Mouse (Mus musculus): ENCODE results near the gene Meiob. TPM values are rescaled to one million over a fixed set of nuclear protein-coding genes. Genes with fewer than 3 reads are reported as not detected.

The Meiob gene
- not detected for polyA plus RNA-seq (2017; shearing (Covaris generic))

DNA sequence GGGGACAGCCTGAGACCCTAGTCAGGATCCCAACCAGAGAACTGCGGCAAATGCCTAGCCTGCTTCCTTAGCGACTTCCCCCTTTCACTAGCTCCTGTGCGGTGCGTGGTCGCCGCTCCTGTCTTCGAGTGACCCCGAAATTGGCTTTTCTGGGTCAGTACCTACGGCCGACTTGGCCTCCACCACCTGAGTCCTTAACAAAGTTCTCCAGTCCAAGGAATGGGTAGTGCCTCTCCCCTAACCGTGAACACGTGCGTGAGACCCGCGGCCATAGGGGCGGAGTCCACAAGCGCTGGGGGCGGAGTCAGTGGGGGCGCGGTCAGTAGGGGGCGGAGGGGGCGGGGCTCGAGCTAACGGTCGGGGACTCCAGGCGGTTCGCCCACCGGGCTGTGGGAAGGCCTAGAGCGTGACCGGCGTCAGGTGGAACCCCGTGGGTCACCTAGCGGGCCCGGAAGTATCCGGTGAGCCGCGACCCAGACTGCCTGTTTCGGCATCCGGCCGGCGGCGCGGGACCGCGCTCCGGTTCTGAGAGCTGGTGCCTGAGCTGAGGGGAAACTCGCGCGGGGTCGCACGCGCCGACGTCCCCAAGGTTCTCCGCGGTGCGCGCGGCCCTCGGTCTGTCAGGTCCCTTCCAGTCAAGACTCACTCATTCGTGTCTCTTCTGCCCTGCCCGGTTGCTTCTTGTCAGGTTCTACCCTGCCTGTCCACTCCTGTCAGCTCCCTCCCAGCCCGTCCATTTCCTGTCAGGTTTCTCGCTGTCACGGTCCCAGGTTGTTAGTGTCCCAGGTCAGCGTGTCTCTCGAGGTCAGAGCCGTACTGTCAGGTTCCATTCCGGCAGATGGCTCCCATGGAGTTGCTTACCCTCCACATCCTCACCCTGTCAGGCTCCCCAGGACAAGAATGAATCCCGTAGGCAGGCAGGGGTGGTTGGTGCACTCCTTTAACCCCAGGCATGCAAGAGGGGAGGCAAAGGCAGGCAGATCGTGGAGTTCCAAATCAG, at the start of gene Meiob:
Gene Meiob (plus strand): TSS at position 338 of the 1,000 bp plus-strand sequence.
- ATAC-seq, result peak; percentile 52

- no peak for ATAC-seq
Observed at GRCm38 (mm10) chr17:24757394-24757793, 46.7 kb upstream of the Meiob start.

DNA sequence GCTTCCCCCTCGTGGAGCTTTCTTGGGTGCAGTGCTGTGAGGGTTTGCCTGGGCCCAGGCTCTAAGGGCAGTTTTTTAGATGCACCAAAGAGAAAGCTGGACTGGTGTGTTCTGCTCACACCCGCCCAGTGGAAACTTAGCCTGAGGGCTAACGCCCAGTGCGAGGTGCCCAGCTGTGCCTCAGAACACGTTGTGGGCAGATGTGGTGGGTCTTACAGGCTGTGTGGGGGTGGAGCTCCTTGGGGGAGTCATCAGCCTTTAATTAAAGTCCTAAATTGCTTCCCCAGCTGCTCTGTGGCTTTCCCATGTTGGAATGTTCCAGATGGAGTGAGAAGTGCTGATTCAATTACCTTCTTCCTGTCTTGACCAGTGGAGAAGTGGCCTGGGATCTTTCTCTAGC, 43.0 kb upstream of the Meiob start:
- no peak for ATAC-seq

GRCm38 (mm10) chr17:24765016-24765905, 38.8 kb upstream of the Meiob start:
- no peak for ATAC-seq

DNA sequence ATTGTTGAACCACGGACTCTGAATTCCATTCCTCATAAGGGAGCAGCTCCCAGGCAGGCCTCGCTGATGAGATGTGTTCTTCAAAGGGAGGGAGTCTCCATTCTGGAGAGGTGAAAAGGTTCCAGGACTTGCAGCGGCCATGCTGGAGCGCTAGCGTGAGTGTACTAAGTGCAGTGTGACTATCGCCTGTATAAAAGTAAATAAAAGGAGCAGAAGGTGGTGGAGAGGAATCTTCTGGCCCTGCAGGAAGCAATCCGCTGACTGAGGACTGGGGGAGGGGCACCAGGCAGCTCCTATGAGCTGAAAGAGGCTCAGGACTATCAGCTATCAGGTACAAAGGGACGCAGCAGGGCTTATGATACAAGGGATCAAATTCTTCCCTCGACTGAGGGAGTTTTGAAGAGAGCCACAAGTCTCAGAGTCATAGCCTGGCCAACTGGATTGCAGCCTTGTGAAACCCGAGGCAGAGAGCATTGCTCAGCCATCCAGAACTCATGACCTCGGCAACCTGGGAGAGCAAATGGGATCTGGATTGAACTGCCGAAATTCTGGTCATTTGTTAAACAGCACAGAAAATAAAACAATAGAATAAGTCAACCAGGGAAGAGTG, 37.7 kb upstream of the Meiob start:
- no peak for ATAC-seq

GRCm38 (mm10) chr17:24769146-24769545, 34.9 kb upstream of the Meiob start:
- ATAC-seq, result no peak

GRCm38 (mm10) chr17:24773241-24773640, 30.8 kb upstream of the Meiob start:
- no peak for ATAC-seq

DNA sequence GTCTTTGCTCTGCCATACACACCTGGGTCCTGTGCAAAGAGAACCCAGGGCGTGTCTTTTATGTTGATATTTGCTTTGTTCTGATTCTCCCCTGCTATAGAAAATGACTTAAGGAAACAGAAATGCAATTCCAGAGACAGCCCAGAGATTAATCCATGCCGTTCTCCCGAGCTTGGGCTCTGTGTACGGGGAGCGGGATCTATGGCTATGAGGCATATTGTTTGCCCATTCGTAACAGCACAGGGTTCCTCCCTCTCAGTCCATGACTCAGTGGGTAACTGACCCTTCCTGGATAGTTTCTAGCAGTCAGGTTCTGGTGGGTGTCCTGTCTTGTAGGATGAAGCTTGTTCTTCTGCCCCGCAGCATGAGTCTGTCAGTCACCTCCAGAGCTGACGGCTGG, 28.9 kb upstream of the Meiob start:
- no peak for ATAC-seq

DNA sequence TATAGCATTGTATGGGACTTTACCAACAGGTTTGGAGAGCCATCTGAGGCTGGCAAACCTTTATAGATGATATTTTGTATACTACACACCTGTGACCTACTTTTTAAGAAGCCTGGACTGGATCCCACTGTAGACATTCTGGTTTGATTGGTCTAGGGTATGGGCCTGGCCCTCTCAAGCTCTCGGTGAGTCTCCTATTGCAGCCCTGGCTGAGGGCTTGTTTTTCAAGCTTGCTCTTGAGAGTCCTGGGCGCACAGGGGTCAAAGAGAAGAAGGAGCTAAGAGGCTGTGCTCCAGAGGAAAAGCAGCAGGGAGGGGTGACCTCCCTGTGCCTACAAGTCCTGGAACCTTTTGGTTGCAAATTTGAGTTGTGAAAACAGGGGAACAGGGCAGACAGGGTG, 27.0 kb upstream of the Meiob start:
- no peak for ATAC-seq

GRCm38 (mm10) chr17:24780821-24781220, 23.3 kb upstream of the Meiob start:
- ATAC-seq, result no peak

- ATAC-seq, result no peak
Observed at GRCm38 (mm10) chr17:24792190-24792589, 11.9 kb upstream of the Meiob start.

DNA sequence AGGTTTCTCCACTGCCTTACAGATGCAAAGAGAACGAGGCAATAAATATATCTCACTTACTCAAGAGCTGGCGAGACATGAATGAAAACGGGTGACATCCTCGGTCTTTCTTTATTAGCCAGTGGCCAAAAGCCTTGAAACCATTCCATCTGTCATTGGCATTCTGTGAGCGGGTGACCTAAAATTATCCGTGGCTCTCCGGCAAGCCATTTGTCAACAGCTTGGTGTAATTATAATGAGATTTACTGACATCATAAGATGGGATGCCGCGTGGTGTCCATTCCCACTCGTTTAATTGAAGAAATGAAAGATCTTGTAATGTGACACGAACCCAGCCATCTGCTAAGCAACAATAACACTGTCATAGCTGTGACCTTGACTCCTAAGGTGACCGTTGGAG, 9.3 kb upstream of the Meiob start:
- no peak for ATAC-seq

- no peak for ATAC-seq
Observed at GRCm38 (mm10) chr17:24796969-24797368, 7.1 kb upstream of the Meiob start.

- ATAC-seq, result no peak
Observed at GRCm38 (mm10) chr17:24798229-24798628, 5.9 kb upstream of the Meiob start.

DNA sequence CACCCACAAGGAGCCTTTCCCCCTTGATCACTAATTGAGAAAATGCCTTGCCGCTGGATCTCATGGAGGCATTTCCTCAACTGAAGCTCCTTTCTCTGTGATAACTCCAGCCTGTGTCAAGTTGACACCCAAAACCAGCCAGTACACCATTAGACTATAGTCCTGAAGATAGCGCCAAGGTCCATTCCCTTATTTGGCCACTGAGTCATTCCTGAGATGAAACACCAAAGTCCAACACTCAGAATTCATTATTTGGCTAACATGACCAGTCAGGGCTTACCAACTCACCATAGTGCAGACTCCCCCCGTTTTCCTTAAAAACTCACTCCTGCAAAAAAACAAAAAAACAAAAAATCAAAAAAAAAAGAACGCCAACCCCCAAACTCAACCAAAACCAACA, 4.6 kb upstream of the Meiob start:
- ATAC-seq, result no peak

DNA sequence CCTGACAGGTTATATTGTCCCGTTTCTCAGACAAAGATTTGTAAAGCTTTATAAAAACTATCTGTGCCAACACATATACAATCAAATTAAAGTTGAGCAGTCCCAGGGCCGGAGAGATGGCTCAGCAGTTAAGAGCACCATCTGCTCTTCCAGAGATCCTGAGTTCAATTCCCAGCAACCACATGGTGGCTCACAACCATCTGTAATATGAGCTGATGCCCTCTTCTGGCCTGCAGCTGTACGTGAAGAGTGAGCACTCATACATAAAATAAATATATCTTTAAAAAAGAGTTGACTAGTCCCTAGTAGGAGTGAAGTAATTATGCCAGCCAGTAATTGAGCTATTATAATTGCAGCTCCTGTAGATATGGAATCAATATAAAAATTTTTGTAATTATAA, 3.6 kb upstream of the Meiob start:
- no peak for ATAC-seq

DNA sequence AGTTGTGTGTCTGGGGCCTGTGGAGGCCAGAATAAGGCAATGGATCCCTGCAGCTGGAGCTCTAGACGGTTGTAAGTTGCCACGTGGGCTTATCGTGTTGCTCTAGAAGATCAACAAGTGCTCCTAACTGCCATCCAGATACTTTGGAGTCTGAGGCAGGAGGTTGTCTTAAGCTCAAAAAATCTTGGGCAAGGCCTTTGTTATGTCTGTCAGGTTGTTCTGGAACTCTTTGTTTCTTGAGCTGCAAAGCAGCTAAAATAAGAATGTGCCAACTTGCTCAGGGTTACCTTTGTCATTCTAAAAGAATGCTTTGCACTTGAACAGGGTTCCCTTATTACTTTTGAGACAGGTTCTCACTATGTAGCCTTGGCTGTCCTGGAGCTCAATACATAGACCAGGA, 7.1 kb downstream of the Meiob start:
- ATAC-seq, result no peak

DNA sequence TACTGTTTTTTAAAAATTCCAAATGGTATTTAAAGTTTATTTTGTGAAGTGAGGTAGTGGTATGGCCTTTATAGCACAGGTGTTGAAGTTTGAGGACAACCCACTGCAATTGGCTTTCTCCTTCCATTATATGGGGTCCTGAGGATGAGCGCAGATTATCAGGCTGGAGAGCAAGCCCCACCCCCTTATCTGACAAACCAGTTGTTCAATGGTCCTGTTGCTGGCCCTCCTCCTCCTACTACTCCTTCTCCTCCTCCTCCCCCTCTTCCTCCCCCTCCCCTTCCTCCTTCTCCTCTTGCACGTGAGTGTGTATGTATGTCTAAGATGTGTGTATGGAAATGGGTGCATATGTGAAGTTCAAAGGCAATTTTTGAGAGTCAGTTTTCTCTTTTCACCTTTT, 8.1 kb downstream of the Meiob start:
- no peak for ATAC-seq

GRCm38 (mm10) chr17:24815256-24815655, 11.2 kb downstream of the Meiob start:
- no peak for ATAC-seq

DNA sequence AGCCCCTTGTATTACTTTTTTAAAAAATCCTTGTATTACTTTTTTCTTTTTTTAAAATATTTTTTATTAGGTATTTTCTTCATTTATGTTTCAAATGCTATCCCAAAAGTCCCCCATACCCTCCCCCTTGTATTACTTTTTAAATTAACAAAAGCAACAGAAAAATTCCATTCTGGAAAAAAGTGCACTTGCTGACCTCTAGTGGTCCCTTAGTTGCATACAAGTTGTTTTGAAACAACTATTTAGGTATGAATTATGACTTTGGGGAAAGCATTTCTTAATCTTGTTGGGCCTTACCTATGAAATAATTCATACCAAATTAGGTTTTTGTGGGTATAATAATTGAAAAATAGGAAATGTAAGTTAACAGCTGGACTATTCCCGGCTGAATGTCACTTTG, 13.4 kb downstream of the Meiob start:
- ATAC-seq, result no peak

GRCm38 (mm10) chr17:24818172-24818571, 14.1 kb downstream of the Meiob start:
- no peak for ATAC-seq

DNA sequence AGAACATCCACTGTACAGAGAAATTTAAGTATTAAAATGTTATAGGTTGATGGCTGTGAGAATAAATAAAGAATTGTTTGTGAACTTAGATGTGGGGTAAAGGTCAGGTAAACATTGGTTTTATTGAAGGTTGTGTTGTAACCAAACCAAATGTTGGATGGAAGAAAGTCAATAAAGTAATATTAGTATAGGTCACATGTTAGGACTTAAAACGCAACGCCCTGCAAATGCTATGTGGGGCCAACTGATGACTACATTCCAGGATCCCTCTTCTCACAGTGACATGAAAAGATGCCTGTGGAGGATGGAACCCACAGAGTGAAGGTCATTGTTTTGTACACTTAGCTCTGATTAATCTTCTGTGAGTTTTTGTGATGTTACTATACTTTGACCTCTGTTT, 15.4 kb downstream of the Meiob start:
- ATAC-seq, result no peak
